Mouse (Mus musculus): ENCODE results near the gene Pcsk4. TPM values are rescaled to one million over a fixed set of nuclear protein-coding genes. Genes with fewer than 3 reads are reported as not detected.
A peak's percentile ranks its signal among the peaks of the same experiment; 100 is the strongest.

Gene Pcsk4
- 3.8 and 4.5 TPM in 2 replicates for polyA plus RNA-seq (2014; fragmentation: Nextera tagmentation; extraction: Ambion mirVana)

GRCm38 (mm10) chr10:80329273-80330081, at the start of gene Pcsk4, which contains the start of gene Reep6:
TSS of gene Pcsk4 (minus strand) at chr10:80329498.
TSS of gene Reep6 (plus strand) at chr10:80329953.
- peak within 1 kb of the TSS; percentile 39 for H3K4me3 ChIP-seq (ENCODE audit: low read depth, low read length)
- WGBS, result 5% methylated on average over 36 of the region's 36 CpGs
- H3K27me3 ChIP-seq (ENCODE audit: control insufficient read depth, insufficient read depth, low read length), result peaks cover 2% of the 10 kb centered on the region
- H3K9me3 ChIP-seq (ENCODE audit: control insufficient read depth, low read length), result no peaks in the 10 kb centered on the region
- peak within 1 kb of the TSS; percentile 57 for H3K9ac ChIP-seq (ENCODE audit: low read length)
- H3K27ac ChIP-seq (ENCODE audit: low read depth, low read length), result no peak within 1 kb of the TSS
- H3K4me2 ChIP-seq (ENCODE audit: low read depth, low read length, severe bottlenecking), result peak within 1 kb of the TSS; percentile 96
- DNase-seq (ENCODE audit: low spot score) (peak; percentile 99), ATAC-seq (replicated peaks; ENCODE audit: low FRiP score) (peak; percentile 97)
- peaks cover 7% of the 10 kb centered on the region for H3K4me1 ChIP-seq (replicated peaks; ENCODE audit: control insufficient read depth, insufficient read depth, low read length)
- H3K36me3 ChIP-seq (ENCODE audit: control insufficient read depth, insufficient read depth, low read length), result no peaks in the 10 kb centered on the region

- no peaks in the 10 kb centered on the region for H3K4me1 ChIP-seq (replicated peaks; ENCODE audit: control insufficient read depth, insufficient read depth, low read length)
- H3K36me3 ChIP-seq (ENCODE audit: control insufficient read depth, insufficient read depth, low read length), result peaks cover 13% of the 10 kb centered on the region
- H3K27ac ChIP-seq (ENCODE audit: low read depth, low read length), result no peak overlapping the region
- ATAC-seq (replicated peaks; ENCODE audit: low FRiP score) (no peak), DNase-seq (ENCODE audit: low spot score) (peak; percentile 76)
- no peak overlapping the region for H3K4me3 ChIP-seq (ENCODE audit: low read depth, low read length)
- H3K9me3 ChIP-seq (ENCODE audit: control insufficient read depth, low read length), result no peaks in the 10 kb centered on the region
- no peak overlapping the region for H3K4me2 ChIP-seq (ENCODE audit: low read depth, low read length, severe bottlenecking)
- no peaks in the 10 kb centered on the region for H3K27me3 ChIP-seq (ENCODE audit: control insufficient read depth, insufficient read depth, low read length)
- no peak overlapping the region for H3K9ac ChIP-seq (ENCODE audit: low read length)
- WGBS, result 50% methylated on average over 10 of the region's 10 CpGs
These were observed 48.4 kb upstream of the Pcsk4 start for GRCm38 (mm10) chr10:80377716-80378115.

GRCm38 (mm10) chr10:80376160-80376559, 46.9 kb upstream of the Pcsk4 start:
- ATAC-seq (replicated peaks; ENCODE audit: low FRiP score), result 0 out of 2 replicates have a peak, but pooled peaks have one; percentile 51

GRCm38 (mm10) chr10:80374063-80374462, 44.8 kb upstream of the Pcsk4 start:
- no peaks in the 10 kb centered on the region for H3K27me3 ChIP-seq (ENCODE audit: control insufficient read depth, insufficient read depth, low read length)

More at GRCm38 (mm10) chr10:80376160-80376559, 46.9 kb upstream of the Pcsk4 start:
- H3K4me2 ChIP-seq (ENCODE audit: low read depth, low read length, severe bottlenecking), result no peak overlapping the region
- H3K4me3 ChIP-seq (ENCODE audit: low read depth, low read length), result no peak overlapping the region
- H3K9me3 ChIP-seq (ENCODE audit: control insufficient read depth, low read length), result no peaks in the 10 kb centered on the region
- H3K36me3 ChIP-seq (ENCODE audit: control insufficient read depth, insufficient read depth, low read length), result peaks cover under 1% of the 10 kb centered on the region
- peaks cover 2% of the 10 kb centered on the region; the same call in 1 of the 2 replicates for H3K4me1 ChIP-seq (replicated peaks; ENCODE audit: control insufficient read depth, insufficient read depth, low read length)
- H3K9ac ChIP-seq (ENCODE audit: low read length), result no peak overlapping the region
- DNase-seq (ENCODE audit: low spot score), result peak; percentile 97
- WGBS, result 4% methylated on average over 7 of the region's 7 CpGs
- no peaks in the 10 kb centered on the region for H3K27me3 ChIP-seq (ENCODE audit: control insufficient read depth, insufficient read depth, low read length)
- H3K27ac ChIP-seq (ENCODE audit: low read depth, low read length), result no peak overlapping the region

GRCm38 (mm10) chr10:80372706-80373105, 43.4 kb upstream of the Pcsk4 start:
- no peak for ATAC-seq (replicated peaks; ENCODE audit: low FRiP score)
- DNase-seq (ENCODE audit: low spot score), result no peak
- Histone ChIP-seq H3K4me1 (replicated peaks; ENCODE audit: control insufficient read depth, insufficient read depth, low read length) (peaks cover 2% of the 10 kb centered on the region; the same call in 1 of the 2 replicates), H3K9me3 (ENCODE audit: control insufficient read depth, low read length) (no peaks in the 10 kb centered on the region), H3K36me3 (ENCODE audit: control insufficient read depth, insufficient read depth, low read length) (no peaks in the 10 kb centered on the region), H3K27me3 (ENCODE audit: control insufficient read depth, insufficient read depth, low read length) (no peaks in the 10 kb centered on the region), H3K4me3 (ENCODE audit: low read depth, low read length) (no peak overlapping the region), H3K9ac (ENCODE audit: low read length) (no peak overlapping the region), H3K27ac (ENCODE audit: low read depth, low read length) (no peak overlapping the region), H3K4me2 (ENCODE audit: low read depth, low read length, severe bottlenecking) (no peak overlapping the region)
- WGBS, result 89% methylated on average over 6 of the region's 6 CpGs

More at GRCm38 (mm10) chr10:80374063-80374462, 44.8 kb upstream of the Pcsk4 start:
- 14% methylated on average over 6 of the region's 6 CpGs for WGBS
- no peaks in the 10 kb centered on the region for H3K9me3 ChIP-seq (ENCODE audit: control insufficient read depth, low read length)
- H3K9ac ChIP-seq (ENCODE audit: low read length), result no peak overlapping the region
- no peaks in the 10 kb centered on the region for H3K36me3 ChIP-seq (ENCODE audit: control insufficient read depth, insufficient read depth, low read length)
- ATAC-seq (replicated peaks; ENCODE audit: low FRiP score), result no peak
- peaks cover 2% of the 10 kb centered on the region; the same call in 1 of the 2 replicates for H3K4me1 ChIP-seq (replicated peaks; ENCODE audit: control insufficient read depth, insufficient read depth, low read length)
- no peak overlapping the region for H3K4me3 ChIP-seq (ENCODE audit: low read depth, low read length)
- DNase-seq (ENCODE audit: low spot score), result peak; percentile 79
- H3K4me2 ChIP-seq (ENCODE audit: low read depth, low read length, severe bottlenecking), result no peak overlapping the region
- no peak overlapping the region for H3K27ac ChIP-seq (ENCODE audit: low read depth, low read length)

- Histone ChIP-seq H3K27me3 (ENCODE audit: control insufficient read depth, insufficient read depth, low read length) (no peaks in the 10 kb centered on the region), H3K4me3 (ENCODE audit: low read depth, low read length) (no peak overlapping the region), H3K4me1 (replicated peaks; ENCODE audit: control insufficient read depth, insufficient read depth, low read length) (peaks cover 2% of the 10 kb centered on the region; the same call in 1 of the 2 replicates), H3K4me2 (ENCODE audit: low read depth, low read length, severe bottlenecking) (peak overlapping the region; percentile 21; the same call in 1 of the 2 replicates), H3K36me3 (ENCODE audit: control insufficient read depth, insufficient read depth, low read length) (no peaks in the 10 kb centered on the region), H3K27ac (ENCODE audit: low read depth, low read length) (no peak overlapping the region), H3K9ac (ENCODE audit: low read length) (no peak overlapping the region; the same call in 1 of the 2 replicates), H3K9me3 (ENCODE audit: control insufficient read depth, low read length) (no peaks in the 10 kb centered on the region)
- ATAC-seq (replicated peaks; ENCODE audit: low FRiP score), result no peak
- 59% methylated on average over 9 of the region's 9 CpGs for WGBS
- no peak for DNase-seq (ENCODE audit: low spot score)
These were observed 42.7 kb upstream of the Pcsk4 start for GRCm38 (mm10) chr10:80371983-80372382.

GRCm38 (mm10) chr10:80371411-80371966, 42.2 kb upstream of the Pcsk4 start:
- Histone ChIP-seq H3K4me1 (replicated peaks; ENCODE audit: control insufficient read depth, insufficient read depth, low read length) (peaks cover 2% of the 10 kb centered on the region; the same call in 1 of the 2 replicates), H3K9me3 (ENCODE audit: control insufficient read depth, low read length) (no peaks in the 10 kb centered on the region), H3K36me3 (ENCODE audit: control insufficient read depth, insufficient read depth, low read length) (no peaks in the 10 kb centered on the region), H3K4me3 (ENCODE audit: low read depth, low read length) (peak overlapping the region; percentile 9; the same call in 1 of the 2 replicates), H3K9ac (ENCODE audit: low read length) (no peak overlapping the region; the same call in 1 of the 2 replicates), H3K27me3 (ENCODE audit: control insufficient read depth, insufficient read depth, low read length) (no peaks in the 10 kb centered on the region), H3K4me2 (ENCODE audit: low read depth, low read length, severe bottlenecking) (peak overlapping the region; percentile 21; the same call in 1 of the 2 replicates), H3K27ac (ENCODE audit: low read depth, low read length) (no peak overlapping the region)
- peak; percentile 76 for ATAC-seq (replicated peaks; ENCODE audit: low FRiP score)
- peak; percentile 82 for DNase-seq (ENCODE audit: low spot score)
- 3% methylated on average over 12 of the region's 12 CpGs for WGBS

- Histone ChIP-seq H3K27me3 (ENCODE audit: control insufficient read depth, insufficient read depth, low read length) (no peaks in the 10 kb centered on the region), H3K9ac (ENCODE audit: low read length) (no peak overlapping the region), H3K36me3 (ENCODE audit: control insufficient read depth, insufficient read depth, low read length) (no peaks in the 10 kb centered on the region), H3K4me1 (replicated peaks; ENCODE audit: control insufficient read depth, insufficient read depth, low read length) (peaks cover 2% of the 10 kb centered on the region; the same call in 1 of the 2 replicates), H3K9me3 (ENCODE audit: control insufficient read depth, low read length) (no peaks in the 10 kb centered on the region), H3K4me2 (ENCODE audit: low read depth, low read length, severe bottlenecking) (no peak overlapping the region), H3K4me3 (ENCODE audit: low read depth, low read length) (no peak overlapping the region), H3K27ac (ENCODE audit: low read depth, low read length) (no peak overlapping the region)
- ATAC-seq (replicated peaks; ENCODE audit: low FRiP score), result no peak
- 85% methylated on average over 21 of the region's 21 CpGs for WGBS
- no peak for DNase-seq (ENCODE audit: low spot score)
These were observed 40.9 kb upstream of the Pcsk4 start for GRCm38 (mm10) chr10:80369995-80370747.

Measured in forebrain, embryonic 11.5 days (tissue).